Mouse (Mus musculus) MEL (cell line): Measurements from ENCODE around the gene Slfn8. TPM values are rescaled to one million over a fixed set of nuclear protein-coding genes. Genes with fewer than 3 reads are reported as not detected.
"Not testable (repeated sequence)": the region's sequence is repeated elsewhere in the genome, so short reads cannot be mapped to it uniquely, and the experiment has no call there.

Experiments used
- DNase-seq: peaks from one replicate; pipeline ENCODE4 v3.0.0; 2011; ENCODE audit warnings: low read depth, low spot score
- H3K27ac ChIP-seq: 2 replicates; pipeline ENCODE4 v1.5.1; 2012; ENCODE audit warnings: low read depth, mild to moderate bottlenecking, control low read depth, low read length, moderate library complexity; ENCODE audit not compliant: control insufficient read depth
- H3K27me3 ChIP-seq, 2 experiments: fragments of 150-350 bp in 1 of 2; sonication (generic) in 1 of 2; 2 replicates each; pipeline ENCODE4 v1.6.1; 2012; ENCODE audit warnings: low read length in 2 of 2, mild to moderate bottlenecking in 2 of 2, improper control_type of control experiment in 1 of 2, moderate library complexity in 1 of 2; ENCODE audit not compliant: insufficient read depth in 2 of 2, control insufficient read depth in 1 of 2
- H3K36me3 ChIP-seq, 2 experiments: 2 replicates each; pipeline ENCODE4 v1.6.1; 2012 to 2014; ENCODE audit warnings: low read length in 2 of 2, improper control_type of control experiment in 1 of 2, inconsistent platforms in 1 of 2, mild to moderate bottlenecking in 1 of 2; ENCODE audit not compliant: insufficient read depth in 2 of 2, control insufficient read depth in 1 of 2
- H3K4me1 ChIP-seq, 2 experiments: fragments of 150-350 bp in 1 of 2; sonication (generic) in 1 of 2; 2 replicates each; pipeline ENCODE4 v1.6.1; 2012; ENCODE audit warnings: low read length in 2 of 2, improper control_type of control experiment in 1 of 2, mild to moderate bottlenecking in 1 of 2; ENCODE audit not compliant: insufficient read depth in 2 of 2, control insufficient read depth in 1 of 2
- H3K4me3 ChIP-seq, 2 experiments: fragments of 150-350 bp in 1 of 2; sonication (generic) in 1 of 2; 2 replicates each; pipeline ENCODE4 v1.5.1; 2012; ENCODE audit warnings: low read depth in 2 of 2, low read length in 2 of 2, mild to moderate bottlenecking in 2 of 2, moderate library complexity in 2 of 2, control low read depth in 1 of 2, improper control_type of control experiment in 1 of 2; ENCODE audit not compliant: control insufficient read depth in 1 of 2, insufficient read depth in 1 of 2
- H3K79me2 ChIP-seq: 2 replicates; pipeline ENCODE4 v1.6.1; 2012; ENCODE audit warnings: mild to moderate bottlenecking, low read length, moderate library complexity; ENCODE audit not compliant: control insufficient read depth, poor library complexity, insufficient read depth
- H3K9ac ChIP-seq: 2 replicates; pipeline ENCODE4 v1.6.1; 2012; ENCODE audit warnings: low read depth, mild to moderate bottlenecking, control low read depth, low read length, moderate library complexity; ENCODE audit not compliant: control insufficient read depth, poor library complexity, severe bottlenecking
- H3K9me3 ChIP-seq: fragments of 150-350 bp; sonication (generic); replicated peaks from 2 replicates; pipeline ENCODE4 v1.6.1; 2012; ENCODE audit warnings: mild to moderate bottlenecking, low read length, improper control_type of control experiment, moderate library complexity; ENCODE audit not compliant: insufficient read depth
- BHLHE40 ChIP-seq: IDR thresholded peaks from 2 replicates; pipeline ENCODE4 v1.6.1; 2012; ENCODE audit warnings: low read depth, mild to moderate bottlenecking, inconsistent platforms, low read length, improper control_type of control experiment, borderline replicate concordance
- CTCF ChIP-seq, 3 experiments: IDR thresholded peaks in 2 of 3; conservative IDR thresholded peaks in 1 of 3; 2 replicates each; pipeline ENCODE4 v1.5.1; 2011 to 2012; ENCODE audit warnings: low read length in 3 of 3, low read depth in 2 of 3, mild to moderate bottlenecking in 2 of 3, improper control_type of control experiment in 1 of 3, inconsistent platforms in 1 of 3, mixed read lengths in 1 of 3, moderate library complexity in 1 of 3; ENCODE audit not compliant: control insufficient read depth in 1 of 3, insufficient read depth in 1 of 3, poor library complexity in 1 of 3, severe bottlenecking in 1 of 3
- E2F4 ChIP-seq: IDR thresholded peaks from 2 replicates; pipeline ENCODE4 v1.6.1; 2011; ENCODE audit warnings: low read depth, low read length, improper control_type of control experiment, borderline replicate concordance
- EP300 ChIP-seq, 2 experiments: IDR thresholded peaks; 2 replicates each; pipeline ENCODE4 v1.6.1; 2011; ENCODE audit warnings: improper control_type of control experiment in 2 of 2, low read length in 2 of 2, low read depth in 1 of 2, mild to moderate bottlenecking in 1 of 2
- GATA1 ChIP-seq: IDR thresholded peaks from 2 replicates; pipeline ENCODE4 v1.6.1; 2011; ENCODE audit warnings: low read depth, low read length, improper control_type of control experiment
- HCFC1 ChIP-seq: IDR thresholded peaks from 2 replicates; pipeline ENCODE4 v1.6.1; 2012; ENCODE audit warnings: low read depth, mild to moderate bottlenecking, inconsistent platforms, low read length, improper control_type of control experiment, moderate library complexity
- JUND ChIP-seq: IDR thresholded peaks from 2 replicates; pipeline ENCODE4 v1.6.1; 2011; ENCODE audit warnings: low read depth, mild to moderate bottlenecking, improper control_type of control experiment, low read length
- KAT2A ChIP-seq: conservative IDR thresholded peaks from 2 replicates; pipeline ENCODE4 v1.6.1; 2012; ENCODE audit warnings: low read depth, low read length, improper control_type of control experiment, inconsistent platforms
- MAFK ChIP-seq: IDR thresholded peaks from 2 replicates; pipeline ENCODE4 v1.6.1; 2011; ENCODE audit warnings: low read depth, mild to moderate bottlenecking, low read length, improper control_type of control experiment, borderline replicate concordance
- MAX ChIP-seq: IDR thresholded peaks from 2 replicates; pipeline ENCODE4 v1.6.1; 2011; ENCODE audit warnings: low read length, improper control_type of control experiment
- NELFE ChIP-seq: IDR thresholded peaks from 2 replicates; pipeline ENCODE4 v1.6.1; 2011; ENCODE audit warnings: low read depth, low read length, improper control_type of control experiment
- RCOR1 ChIP-seq: IDR thresholded peaks from 2 replicates; pipeline ENCODE4 v1.6.1; 2012; ENCODE audit warnings: low read depth, mild to moderate bottlenecking, inconsistent platforms, low read length, improper control_type of control experiment
- SMC3 ChIP-seq: IDR thresholded peaks from 2 replicates; pipeline ENCODE4 v1.6.1; 2011; ENCODE audit warnings: low read depth, low read length, improper control_type of control experiment
- TBP ChIP-seq: IDR thresholded peaks from 2 replicates; pipeline ENCODE4 v1.8.0; 2011; ENCODE audit warnings: low read depth, low read length, improper control_type of control experiment
- USF1 ChIP-seq: IDR thresholded peaks from 2 replicates; pipeline ENCODE4 v1.6.1; 2014; ENCODE audit warnings: low read depth, mild to moderate bottlenecking, inconsistent platforms, low read length, improper control_type of control experiment, moderate library complexity
- ZC3H11A ChIP-seq: IDR thresholded peaks from 2 replicates; pipeline ENCODE4 v1.6.1; 2012; ENCODE audit warnings: low read depth, mild to moderate bottlenecking, inconsistent platforms, low read length, improper control_type of control experiment
- polyA plus RNA-seq, 2 experiments: library from polyadenylated mRNA; stranded (reverse) in 1 of 2; unstranded in 1 of 2; fragments of >175 nt in 1 of 2; fragments of >200 nt in 1 of 2; gene quantifications; 2 replicates each; pipeline versions ENCODE4 v1.2.1 to v1.2.4; 2012; ENCODE audit warnings: low replicate concordance in 2 of 2, low read depth in 1 of 2; ENCODE audit not compliant: insufficient read length in 2 of 2, insufficient read depth in 1 of 2, missing spikeins in 1 of 2
- total RNA-seq: library from RNA; depleted of rRNA; stranded (reverse); fragments of 300-350 nt; gene quantifications from 2 replicates; pipeline ENCODE4 v1.2.3, GENCODE M21; 2012

Gene Slfn8
- total and polyA plus RNA-seq, 3 experiments = 11.6 to 47.2 (median 11.9) TPM

DNA sequence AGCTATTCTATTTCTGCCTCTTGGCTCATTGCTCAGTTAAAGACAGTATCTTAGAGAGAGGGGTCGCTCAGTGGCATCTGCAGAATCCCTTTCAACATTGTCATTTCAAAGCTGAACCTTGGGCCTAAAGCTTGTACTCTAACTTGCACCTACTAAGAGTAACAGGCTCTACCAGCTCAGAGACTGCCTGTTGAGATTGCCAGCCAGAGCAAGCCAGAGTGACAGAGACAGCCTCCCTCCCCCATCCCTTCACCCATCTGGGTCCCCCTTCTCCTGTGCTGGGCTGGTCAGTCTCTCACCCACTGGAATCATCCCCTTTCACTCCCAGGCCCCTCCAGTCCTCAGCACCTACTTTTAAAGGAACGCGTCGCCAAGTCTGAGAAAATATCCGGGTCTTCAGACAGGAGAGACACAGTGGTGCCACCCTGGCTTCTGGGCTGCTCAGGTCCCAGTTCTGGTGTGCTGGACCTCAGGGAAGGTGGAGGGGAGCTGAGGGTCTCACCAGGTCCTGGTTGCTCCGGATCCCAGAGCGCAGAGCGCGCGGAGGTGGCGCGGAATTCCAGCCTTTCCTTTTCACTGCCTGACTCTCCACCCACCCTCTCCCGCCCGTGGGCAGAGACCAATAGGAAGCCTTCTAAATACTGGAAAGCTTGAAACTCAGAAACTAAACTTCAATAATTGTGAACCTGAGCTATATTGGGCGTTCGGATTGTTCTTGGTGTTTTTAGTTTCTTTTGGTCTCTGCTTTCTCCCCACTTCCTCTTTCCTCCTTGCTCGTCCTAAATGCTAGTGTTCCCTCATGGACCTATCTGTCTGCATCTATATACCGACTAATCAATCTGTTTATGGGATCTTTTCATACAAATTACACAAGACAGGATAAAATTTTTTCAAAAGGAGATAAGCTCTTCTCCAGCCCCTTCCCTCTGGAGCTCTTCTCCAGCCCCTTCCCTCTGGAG lies 770 bp downstream of the Slfn8 start:
- not testable (repeated sequence) for H3K9me3 ChIP-seq, H3K79me2 ChIP-seq, H3K27me3 ChIP-seq, H3K4me1 ChIP-seq, H3K36me3 ChIP-seq
- peak; percentile 51; the same call in 1 of the 2 replicates for TF ChIP-seq MAX
- TF ChIP-seq TBP = 0 out of 2 replicates have a peak, but pooled peaks have one; percentile 26
- TF ChIP-seq NELFE = peak; percentile 39; the same call in 1 of the 2 replicates
- 0 out of 4 replicates have a peak, but pooled peaks of 1 of the 2 experiments have one; percentile 32 for TF ChIP-seq EP300 (IDR thresholded peaks at IDR 0.05; ENCODE audit: low read depth in 1 of 2, low read length in 2 of 2)
- TF ChIP-seq HCFC1 = 0 out of 2 replicates have a peak, but pooled peaks have one; percentile 20
- peak; percentile 44; the same call in 1 of the 2 replicates for TF ChIP-seq GATA1
- Histone ChIP-seq H3K27ac (peak overlapping the region; percentile 90), H3K9ac (peak overlapping the region; percentile 86), H3K4me3 (peak overlapping the region; percentile 78)
- peak; percentile 82 for DNase-seq

DNA sequence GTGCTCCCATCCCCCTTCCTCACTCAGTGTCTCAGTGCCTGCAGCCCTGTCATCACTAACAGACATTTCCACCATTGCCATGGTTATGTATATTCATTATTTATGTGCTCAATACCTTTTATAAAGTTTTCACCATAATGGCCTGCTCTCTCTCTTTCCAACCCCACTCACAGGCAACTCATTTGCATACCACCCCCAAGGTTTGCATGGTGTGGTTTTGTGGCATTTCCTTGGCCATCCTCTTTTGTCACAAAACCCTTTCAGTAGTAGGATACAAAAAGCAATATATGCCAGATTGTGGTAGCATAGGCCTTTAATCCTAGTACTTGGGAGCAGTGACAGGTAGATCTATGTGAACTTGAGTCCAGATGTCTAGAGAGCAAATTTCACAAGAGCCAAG lies 4.5 kb downstream of the Slfn8 start:
- H3K4me1 ChIP-seq = peaks cover 0 to 5% of the 10 kb centered on the region in 2 experiments; a peak in 3 of 4 replicates
- no peaks in the 10 kb centered on the region for H3K9me3 ChIP-seq
- peaks cover 5 to 8% of the 10 kb centered on the region in 2 experiments; a peak in 3 of 4 replicates for H3K36me3 ChIP-seq
- no peaks in the 10 kb centered on the region for H3K27me3 ChIP-seq
- TF ChIP-seq SMC3 = no peak
- no peak for TF ChIP-seq NELFE
- TF ChIP-seq MAX = no peak
- TF ChIP-seq USF1 = no peak
- TF ChIP-seq MAFK = no peak
- no peak for TF ChIP-seq KAT2A
- no peak for TF ChIP-seq CTCF (IDR thresholded peaks at IDR 0.05 in 2 of 3, conservative IDR thresholded peaks at IDR 0.05 in 1 of 3; ENCODE audit: control insufficient read depth in 1 of 3, insufficient read depth in 1 of 3, low read depth in 2 of 3, low read length in 3 of 3, poor library complexity in 1 of 3, severe bottlenecking in 1 of 3)
- TF ChIP-seq E2F4 = no peak
- TF ChIP-seq RCOR1 = no peak
- TF ChIP-seq JUND = no peak
- no peak for TF ChIP-seq BHLHE40
- no peak for TF ChIP-seq ZC3H11A
- no peak overlapping the region for H3K9ac ChIP-seq
- no peak overlapping the region for H3K4me3 ChIP-seq
- DNase-seq = no peak
- H3K79me2 ChIP-seq = 0 out of 2 replicates have a peak, but pooled peaks cover 3% of the 10 kb centered on the region
- H3K27ac ChIP-seq = no peak overlapping the region
